Mouse (Mus musculus): ENCODE results near the gene Zzz3. TPM values are rescaled to one million over a fixed set of nuclear protein-coding genes. Genes with fewer than 3 reads are reported as not detected.

Gene Zzz3
- polyA plus RNA-seq, 1 experiment: not detected

GRCm38 (mm10) chr3:152468569-152469041, 73.3 kb downstream of the Zzz3 start:
- WGBS: 92% methylated on average over 12 of the region's 12 CpGs
- TF ChIP-seq POLR2A (IDR thresholded peaks at IDR 0.05; ENCODE audit: insufficient read depth, low read depth, low read length) (no peak), CTCF (IDR thresholded peaks at IDR 0.05; ENCODE audit: insufficient read depth, low read depth, low read length) (no peak)
- Histone ChIP-seq H3K27ac (ENCODE audit: insufficient read depth, low read depth, low read length) (no peak overlapping the region), H3K4me1 (ENCODE audit: control insufficient read depth, insufficient read depth, low read length) (peaks cover 3% of the 10 kb centered on the region), H3K4me3 (ENCODE audit: insufficient read depth, low read depth, low read length) (no peak overlapping the region)

GRCm38 (mm10) chr3:152469423-152470200, 74.3 kb downstream of the Zzz3 start:
- H3K4me1 ChIP-seq (ENCODE audit: control insufficient read depth, insufficient read depth, low read length): peaks cover 3% of the 10 kb centered on the region
- H3K4me3 ChIP-seq (ENCODE audit: insufficient read depth, low read depth, low read length): no peak overlapping the region
- TF ChIP-seq POLR2A (IDR thresholded peaks at IDR 0.05; ENCODE audit: insufficient read depth, low read depth, low read length) (no peak), CTCF (IDR thresholded peaks at IDR 0.05; ENCODE audit: insufficient read depth, low read depth, low read length) (no peak)
- 76% methylated on average over 18 of the region's 18 CpGs for WGBS
- no peak overlapping the region for H3K27ac ChIP-seq (ENCODE audit: insufficient read depth, low read depth, low read length)

- Histone ChIP-seq H3K4me3 (ENCODE audit: insufficient read depth, low read depth, low read length) (no peak overlapping the region), H3K4me1 (ENCODE audit: control insufficient read depth, insufficient read depth, low read length) (peaks cover 5% of the 10 kb centered on the region), H3K27ac (ENCODE audit: insufficient read depth, low read depth, low read length) (no peak overlapping the region)
- TF ChIP-seq POLR2A (IDR thresholded peaks at IDR 0.05; ENCODE audit: insufficient read depth, low read depth, low read length) (no peak), CTCF (IDR thresholded peaks at IDR 0.05; ENCODE audit: insufficient read depth, low read depth, low read length) (no peak)
- 86% methylated on average over 10 of the region's 10 CpGs for WGBS
Observed at GRCm38 (mm10) chr3:152470347-152470746, 75.1 kb downstream of the Zzz3 start.

- TF ChIP-seq POLR2A (IDR thresholded peaks at IDR 0.05; ENCODE audit: insufficient read depth, low read depth, low read length) (no peak), CTCF (IDR thresholded peaks at IDR 0.05; ENCODE audit: insufficient read depth, low read depth, low read length) (no peak)
- 92% methylated on average over 16 of the region's 16 CpGs for WGBS
- Histone ChIP-seq H3K27ac (ENCODE audit: insufficient read depth, low read depth, low read length) (no peak overlapping the region), H3K4me3 (ENCODE audit: insufficient read depth, low read depth, low read length) (no peak overlapping the region), H3K4me1 (ENCODE audit: control insufficient read depth, insufficient read depth, low read length) (peaks cover 4% of the 10 kb centered on the region)
Observed at GRCm38 (mm10) chr3:152472676-152473075, 77.4 kb downstream of the Zzz3 start.

- Histone ChIP-seq H3K27ac (ENCODE audit: insufficient read depth, low read depth, low read length) (no peak overlapping the region), H3K4me3 (ENCODE audit: insufficient read depth, low read depth, low read length) (no peak overlapping the region), H3K4me1 (ENCODE audit: control insufficient read depth, insufficient read depth, low read length) (peaks cover 11% of the 10 kb centered on the region)
- 60% methylated on average over 15 of the region's 15 CpGs for WGBS
- peak; percentile 54 for TF ChIP-seq CTCF (IDR thresholded peaks at IDR 0.05; ENCODE audit: insufficient read depth, low read depth, low read length)
- TF ChIP-seq POLR2A (IDR thresholded peaks at IDR 0.05; ENCODE audit: insufficient read depth, low read depth, low read length): no peak
Observed at GRCm38 (mm10) chr3:152474582-152475277, 79.5 kb downstream of the Zzz3 start.

GRCm38 (mm10) chr3:152475278-152475669, 80.0 kb downstream of the Zzz3 start:
- H3K27ac ChIP-seq (ENCODE audit: insufficient read depth, low read depth, low read length): no peak overlapping the region
- no peak for TF ChIP-seq POLR2A (IDR thresholded peaks at IDR 0.05; ENCODE audit: insufficient read depth, low read depth, low read length)
- TF ChIP-seq CTCF (IDR thresholded peaks at IDR 0.05; ENCODE audit: insufficient read depth, low read depth, low read length): no peak
- H3K4me1 ChIP-seq (ENCODE audit: control insufficient read depth, insufficient read depth, low read length): peaks cover 11% of the 10 kb centered on the region
- 93% methylated on average over 1 of the region's 1 CpGs for WGBS
- H3K4me3 ChIP-seq (ENCODE audit: insufficient read depth, low read depth, low read length): no peak overlapping the region

- WGBS: 95% methylated on average over 3 of the region's 3 CpGs
- TF ChIP-seq POLR2A (IDR thresholded peaks at IDR 0.05; ENCODE audit: insufficient read depth, low read depth, low read length): no peak
- TF ChIP-seq CTCF (IDR thresholded peaks at IDR 0.05; ENCODE audit: insufficient read depth, low read depth, low read length): no peak
- H3K4me3 ChIP-seq (ENCODE audit: insufficient read depth, low read depth, low read length): no peak overlapping the region
- no peak overlapping the region for H3K27ac ChIP-seq (ENCODE audit: insufficient read depth, low read depth, low read length)
- H3K4me1 ChIP-seq (ENCODE audit: control insufficient read depth, insufficient read depth, low read length): peaks cover 11% of the 10 kb centered on the region
Observed at GRCm38 (mm10) chr3:152475894-152476293, 80.6 kb downstream of the Zzz3 start.

GRCm38 (mm10) chr3:152477796-152478527, 82.7 kb downstream of the Zzz3 start:
- WGBS: 20% methylated on average over 23 of the region's 23 CpGs
- peak overlapping the region; percentile 2 for H3K27ac ChIP-seq (ENCODE audit: insufficient read depth, low read depth, low read length)

More at GRCm38 (mm10) chr3:152477796-152478527, 82.7 kb downstream of the Zzz3 start:
- Histone ChIP-seq H3K4me1 (ENCODE audit: control insufficient read depth, insufficient read depth, low read length) (peaks cover 11% of the 10 kb centered on the region), H3K4me3 (ENCODE audit: insufficient read depth, low read depth, low read length) (peak overlapping the region; percentile 25)
- TF ChIP-seq POLR2A (IDR thresholded peaks at IDR 0.05; ENCODE audit: insufficient read depth, low read depth, low read length) (no peak), CTCF (IDR thresholded peaks at IDR 0.05; ENCODE audit: insufficient read depth, low read depth, low read length) (peak; percentile 53; the same call in 1 of the 2 replicates)
